Mouse (Mus musculus) heart, adult 2 months (tissue): Measurements from ENCODE around the gene Primpol. TPM values are rescaled to one million over a fixed set of nuclear protein-coding genes. Genes with fewer than 3 reads are reported as not detected.

Experiments
- DNase-seq, 2 experiments: peaks; one replicate each; pipeline ENCODE4 v3.0.0; 2021
- H3K27ac ChIP-seq: fragments of 200-600 bp; 2 replicates; pipeline ENCODE4 v1.8.1; 2022
- H3K27me3 ChIP-seq: fragments of 200-500 bp; 2 replicates; pipeline ENCODE4 v1.6.1; 2012; ENCODE audit warnings: mild to moderate bottlenecking, low read length, inconsistent platforms, mixed read lengths; ENCODE audit not compliant: control insufficient read depth, insufficient read depth
- H3K36me3 ChIP-seq: fragments of 200-500 bp; 2 replicates; pipeline ENCODE4 v1.6.1; 2012; ENCODE audit warnings: low read length, inconsistent platforms; ENCODE audit not compliant: control insufficient read depth, insufficient read depth
- H3K4me1 ChIP-seq: fragments of 200-500 bp; 2 replicates; pipeline ENCODE4 v1.6.1; 2011; ENCODE audit warnings: low read length; ENCODE audit not compliant: control insufficient read depth, insufficient read depth
- H3K4me3 ChIP-seq: fragments of 200-600 bp; 2 replicates; pipeline ENCODE4 v1.8.1; 2022
- H3K79me2 ChIP-seq: fragments of 200-500 bp; replicated peaks from 2 replicates; pipeline ENCODE4 v1.6.1; 2012; ENCODE audit warnings: mild to moderate bottlenecking, inconsistent platforms, low read length, moderate library complexity, mixed read lengths; ENCODE audit not compliant: control insufficient read depth, insufficient read depth
- H3K9ac ChIP-seq: fragments of 200-500 bp; 2 replicates; pipeline ENCODE4 v1.6.1; 2012; ENCODE audit warnings: low read depth, mild to moderate bottlenecking, control low read depth, inconsistent platforms, low read length, mixed read lengths
- CTCF ChIP-seq: fragments of 200-600 bp; IDR thresholded peaks from 2 replicates; pipeline ENCODE4 v1.8.1; 2022; ENCODE audit warnings: antibody characterized with exemption, mild to moderate bottlenecking, moderate library complexity
- EP300 ChIP-seq: fragments of 200-500 bp; IDR thresholded peaks from 2 replicates; pipeline ENCODE4 v1.6.1; 2011; ENCODE audit warnings: low read depth, low read length, control low read depth; ENCODE audit not compliant: insufficient read depth
- POLR2A ChIP-seq: fragments of 200-500 bp; IDR thresholded peaks from 2 replicates; pipeline ENCODE4 v1.6.1; 2011; ENCODE audit warnings: mild to moderate bottlenecking, low read depth, low read length, control low read depth; ENCODE audit not compliant: insufficient read depth
- WGBS: fragments of 180-500 bp; shearing (Covaris S2); methylation state at CpG from one replicate; pipeline ENCODE4 v1.1.7; 2018; 5-methylcytosine and 5-hydroxymethylcytosine counted together
- intact Hi-C: fragments of 180-260 bp; cut with DNase I; formaldehyde crosslinking; loops from one replicate; pipeline ENCODE4 v1.15.1; 2025
- polyA plus RNA-seq: library from polyadenylated mRNA; depleted of rRNA; stranded (reverse); fragments of >200 nt; gene quantifications from 2 replicates; pipeline ENCODE4 v1.2.3, GENCODE M21; 2012; rRNA removed
- total RNA-seq, 2 experiments: library from RNA; stranded (reverse); gene quantifications; 2 replicates each; pipeline ENCODE4 v1.2.3; 2021

The Primpol gene
- total and polyA plus RNA-seq, 3 experiments = 0.86 to 2.4 (median 1.9) TPM

- no peaks in the 10 kb centered on the region for H3K4me1 ChIP-seq
- intact Hi-C loops = loop anchor here (10.0 kb wide), 1 partner anchor 355 kb away; no protein-coding TSS in a partner anchor
- DNase-seq = peak; percentile 71 to 78
- no peaks in the 10 kb centered on the region for H3K36me3 ChIP-seq
- H3K27me3 ChIP-seq = no peaks in the 10 kb centered on the region
- no peak overlapping the region for H3K9ac ChIP-seq
- H3K27ac ChIP-seq = no peak overlapping the region
- no peaks in the 10 kb centered on the region for H3K79me2 ChIP-seq
- no peak overlapping the region for H3K4me3 ChIP-seq
- 25% methylated on average over 5 of the region's 5 CpGs for WGBS
- TF ChIP-seq CTCF (no peak), EP300 (0 out of 2 replicates have a peak, but pooled peaks have one; percentile 21)
These were observed 77.3 kb downstream of the Primpol start for GRCm38 (mm10) chr8:46539701-46540100.

- Histone ChIP-seq H3K4me1 (no peaks in the 10 kb centered on the region), H3K4me3 (no peak overlapping the region), H3K36me3 (no peaks in the 10 kb centered on the region), H3K27me3 (no peaks in the 10 kb centered on the region), H3K9ac (no peak overlapping the region), H3K27ac (no peak overlapping the region), H3K79me2 (no peaks in the 10 kb centered on the region)
- WGBS = 82% methylated on average over 7 of the region's 7 CpGs
- TF ChIP-seq EP300 = no peak
- intact Hi-C loops = no loop called here
- DNase-seq = no peak
These were observed 83.1 kb downstream of the Primpol start for GRCm38 (mm10) chr8:46533926-46534325.

- no peaks in the 10 kb centered on the region for H3K79me2 ChIP-seq
- no peak overlapping the region for H3K4me3 ChIP-seq
- WGBS = 46% methylated on average over 4 of the region's 4 CpGs
- H3K27me3 ChIP-seq = no peaks in the 10 kb centered on the region
- no peak overlapping the region for H3K27ac ChIP-seq
- no peak for TF ChIP-seq EP300
- no peak for TF ChIP-seq CTCF
- no peak for TF ChIP-seq POLR2A
- intact Hi-C loops = no loop called here
- H3K9ac ChIP-seq = no peak overlapping the region
- H3K4me1 ChIP-seq = no peaks in the 10 kb centered on the region
- H3K36me3 ChIP-seq = no peaks in the 10 kb centered on the region; the same call in 1 of the 2 replicates
- no peak for DNase-seq
These were observed 86.5 kb downstream of the Primpol start for GRCm38 (mm10) chr8:46530541-46530940.

- no peak overlapping the region for H3K9ac ChIP-seq
- H3K36me3 ChIP-seq = no peaks in the 10 kb centered on the region; the same call in 1 of the 2 replicates
These were observed 87.5 kb downstream of the Primpol start for GRCm38 (mm10) chr8:46529508-46529907.

GRCm38 (mm10) chr8:46526821-46527220 lies 90.2 kb downstream of the Primpol start:
- intact Hi-C loops = no loop called here
- no peak for DNase-seq
- no peaks in the 10 kb centered on the region for H3K4me1 ChIP-seq
- H3K27ac ChIP-seq = no peak overlapping the region
- no peak overlapping the region for H3K9ac ChIP-seq
- no peaks in the 10 kb centered on the region for H3K27me3 ChIP-seq
- WGBS = 68% methylated on average over 10 of the region's 10 CpGs
- TF ChIP-seq POLR2A (no peak), EP300 (no peak), CTCF (no peak)
- H3K36me3 ChIP-seq = no peaks in the 10 kb centered on the region; the same call in none of the 2 replicates
- no peak overlapping the region for H3K4me3 ChIP-seq
- no peaks in the 10 kb centered on the region for H3K79me2 ChIP-seq

More at GRCm38 (mm10) chr8:46529508-46529907, 87.5 kb downstream of the Primpol start:
- Histone ChIP-seq H3K4me1 (no peaks in the 10 kb centered on the region), H3K79me2 (no peaks in the 10 kb centered on the region), H3K27ac (no peak overlapping the region), H3K27me3 (no peaks in the 10 kb centered on the region), H3K4me3 (no peak overlapping the region)
- 78% methylated on average over 4 of the region's 4 CpGs for WGBS
- no peak for DNase-seq
- TF ChIP-seq EP300 (no peak), CTCF (no peak), POLR2A (no peak)
- intact Hi-C loops = no loop called here

- no peaks in the 10 kb centered on the region for H3K27me3 ChIP-seq
- H3K27ac ChIP-seq = no peak overlapping the region
- DNase-seq = no peak
- no peaks in the 10 kb centered on the region for H3K79me2 ChIP-seq
- no peak overlapping the region for H3K9ac ChIP-seq
- 84% methylated on average over 8 of the region's 8 CpGs for WGBS
- H3K36me3 ChIP-seq = no peaks in the 10 kb centered on the region; the same call in none of the 2 replicates
- TF ChIP-seq EP300 (no peak), CTCF (no peak), POLR2A (no peak)
- intact Hi-C loops = no loop called here
- no peak overlapping the region for H3K4me3 ChIP-seq
- no peaks in the 10 kb centered on the region for H3K4me1 ChIP-seq
These were observed 90.9 kb downstream of the Primpol start for GRCm38 (mm10) chr8:46526098-46526497.

Other genes with a start within 250 kb of the Primpol start
- gene Acsl1, start 146.2 kb downstream of the Primpol start, total RNA-seq = 100 to 1,000 TPM; 774 to 911 TPM
- gene Acsl1, start 146.2 kb downstream of the Primpol start, polyA plus RNA-seq = 330 and 577 TPM in 2 replicates
- gene Cenpu, start 65.2 kb downstream of the Primpol start, total RNA-seq = under 1 TPM; 0.30 to 0.73 TPM
- 0.21 and 0.50 TPM in 2 replicates for gene Cenpu, start 65.2 kb downstream of the Primpol start, polyA plus RNA-seq
- gene Casp3, start 79 bp upstream of the Primpol start, total RNA-seq = 1 to 10 TPM; 2.2 to 3.3 TPM
- gene Casp3, start 79 bp upstream of the Primpol start, polyA plus RNA-seq = 1.6 and 1.7 TPM in 2 replicates
- 10 to 100 TPM; 31.8 to 35.9 TPM for gene Irf2, start 122.5 kb upstream of the Primpol start, total RNA-seq
- 10.3 TPM in 2 replicates for gene Irf2, start 122.5 kb upstream of the Primpol start, polyA plus RNA-seq